Mouse (Mus musculus) cerebellum, adult 2 months (tissue): ENCODE results near the gene Camkk1.

Experiments used
- CTCF ChIP-seq: fragments of 200-500 bp; IDR thresholded peaks from 2 replicates; pipeline ENCODE4 v1.5.1; 2011; ENCODE audit warnings: low read depth, mild to moderate bottlenecking, control low read depth, low read length, moderate library complexity, borderline replicate concordance; ENCODE audit not compliant: insufficient read depth
- POLR2A ChIP-seq: fragments of 200-500 bp; IDR thresholded peaks from 2 replicates; pipeline ENCODE4 v1.6.1; 2011; ENCODE audit warnings: low read length, control low read depth, borderline replicate concordance; ENCODE audit not compliant: insufficient read depth

GRCm38 (mm10) chr11:72998771-72999170, 20.0 kb upstream of the Camkk1 start, which contains the start of gene P2rx1:
- TF ChIP-seq CTCF (no peak), POLR2A (no peak)
